Mouse (Mus musculus) spleen, adult 12 weeks (tissue): Measurements from ENCODE around the gene Hsph1.

ENCODE experiments used
- DNase-seq: peaks from one replicate; pipeline ENCODE4 v3.0.0; 2022; ENCODE audit warnings: low spot score

Hsph1 gene

DNA sequence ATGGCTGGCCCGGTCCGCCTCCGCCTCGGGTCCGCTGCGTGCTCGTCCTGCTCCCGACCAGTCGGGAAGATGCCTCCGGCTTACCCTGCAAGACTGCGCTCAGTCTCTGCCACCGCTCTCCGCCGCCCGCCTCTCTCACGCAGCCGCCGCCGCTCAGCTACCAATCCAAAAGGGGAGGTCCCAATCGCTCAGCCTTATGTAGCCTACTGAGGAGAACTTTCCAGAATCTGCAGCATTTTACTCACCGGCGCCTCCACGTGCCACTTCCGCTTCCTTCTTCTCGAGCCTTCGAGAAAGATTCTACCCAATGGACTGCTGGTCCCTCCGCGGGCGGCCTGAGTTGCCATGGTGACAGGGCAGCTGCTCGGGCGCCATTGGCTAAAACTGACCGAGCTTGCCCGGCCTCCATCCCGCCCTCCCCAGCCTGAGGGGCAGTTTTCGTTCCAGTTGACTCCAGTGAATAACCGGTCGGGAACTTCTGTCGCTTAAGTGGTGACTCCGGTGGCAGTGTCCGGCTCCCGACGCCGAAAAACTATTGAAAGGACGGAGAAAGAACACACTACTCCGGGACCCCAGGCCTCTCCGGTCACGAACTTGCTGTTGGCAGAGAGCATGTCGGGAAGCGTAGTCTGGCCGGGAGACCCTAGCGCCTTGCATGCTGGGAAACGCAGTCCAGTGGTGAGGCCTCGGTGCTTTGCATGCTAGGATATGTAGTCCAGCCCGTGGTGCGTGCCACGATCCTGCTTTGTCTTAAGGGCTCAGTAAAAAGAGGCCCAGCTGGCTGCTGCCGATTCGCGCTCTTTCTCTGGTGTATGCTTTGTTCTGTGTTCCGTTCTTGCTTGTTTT, at the start of gene Hsph1:
TSS of gene Hsph1 (minus strand) at position 302 of the 846 bp plus-strand sequence.
- peak; percentile 98 for DNase-seq

DNA sequence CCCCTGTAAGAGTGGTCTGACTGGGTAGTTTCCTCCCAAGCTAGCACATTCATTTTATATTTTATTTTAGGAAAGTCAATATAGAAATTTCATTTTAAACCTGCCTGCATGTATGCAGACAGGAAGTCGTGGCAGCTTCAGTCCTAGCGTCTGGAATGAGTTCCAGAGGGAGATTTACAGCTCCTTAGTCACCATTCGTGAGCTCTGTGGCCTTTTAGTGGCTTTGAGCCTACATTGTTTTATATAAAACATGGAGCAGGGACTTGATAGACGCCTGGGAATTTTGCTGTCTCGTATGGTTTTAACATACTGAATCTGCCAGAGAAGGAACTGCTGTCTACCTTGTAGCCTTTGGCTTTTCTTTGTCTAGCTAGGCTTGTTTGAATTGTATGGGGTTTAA, 44.8 kb upstream of the Hsph1 start:
- DNase-seq = no peak

GRCm38 (mm10) chr5:149679886-149680285, 43.7 kb upstream of the Hsph1 start:
- no peak for DNase-seq

- DNase-seq = no peak
Measured at GRCm38 (mm10) chr5:149679362-149679761, 43.2 kb upstream of the Hsph1 start.

- DNase-seq = no peak
Measured at GRCm38 (mm10) chr5:149678990-149679348, 42.8 kb upstream of the Hsph1 start.

DNA sequence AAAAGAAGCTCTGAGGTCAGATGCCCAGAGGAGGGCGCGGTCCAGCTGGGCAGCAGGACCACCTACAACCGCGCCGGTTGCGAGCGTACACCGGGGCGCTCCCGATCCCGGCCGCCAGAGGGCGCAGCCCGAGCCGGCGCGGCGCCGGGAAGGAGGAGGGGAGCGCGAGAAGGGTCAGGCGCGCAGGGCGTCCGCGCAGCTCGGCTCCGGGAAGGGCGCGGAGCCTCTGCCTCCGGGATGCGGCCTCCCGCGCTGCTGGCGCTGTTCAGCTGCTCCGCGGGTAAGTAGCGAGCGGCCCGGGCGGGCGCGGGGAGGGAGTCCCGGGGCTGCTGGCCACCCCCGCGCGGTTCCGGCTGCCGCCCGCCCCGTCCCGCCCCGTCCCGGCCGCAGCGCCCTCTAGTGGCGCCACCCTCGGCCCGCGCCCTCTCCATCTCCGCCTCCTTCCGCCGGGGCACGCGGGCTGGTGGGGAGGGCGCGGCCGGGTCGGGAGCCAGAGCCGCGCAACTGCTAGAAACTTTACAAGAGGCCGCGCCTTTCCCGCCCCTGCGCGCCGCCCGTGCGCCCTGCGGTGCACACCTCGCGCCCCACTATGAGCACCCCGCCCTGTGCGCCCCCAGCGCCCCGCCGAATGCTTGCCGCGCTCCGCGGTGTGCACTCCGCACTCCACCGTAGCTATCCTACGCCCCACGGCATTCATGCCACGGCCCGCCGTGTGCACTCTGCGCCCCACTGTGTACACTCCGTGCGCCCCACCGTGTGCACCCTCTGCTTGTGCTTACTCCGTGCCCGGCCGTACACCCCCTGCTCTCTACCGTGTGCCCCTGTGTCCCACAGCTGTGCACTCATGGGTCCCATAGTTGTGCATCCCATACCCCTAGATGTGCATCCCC, 42.2 kb upstream of the Hsph1 start, which contains the start of gene B3glct:
TSS of gene B3glct (plus strand) at position 131 of the 890 bp plus-strand sequence.
- peak; percentile 82 for DNase-seq

- no peak for DNase-seq
Measured at GRCm38 (mm10) chr5:149677196-149677595, 41.0 kb upstream of the Hsph1 start.

DNA sequence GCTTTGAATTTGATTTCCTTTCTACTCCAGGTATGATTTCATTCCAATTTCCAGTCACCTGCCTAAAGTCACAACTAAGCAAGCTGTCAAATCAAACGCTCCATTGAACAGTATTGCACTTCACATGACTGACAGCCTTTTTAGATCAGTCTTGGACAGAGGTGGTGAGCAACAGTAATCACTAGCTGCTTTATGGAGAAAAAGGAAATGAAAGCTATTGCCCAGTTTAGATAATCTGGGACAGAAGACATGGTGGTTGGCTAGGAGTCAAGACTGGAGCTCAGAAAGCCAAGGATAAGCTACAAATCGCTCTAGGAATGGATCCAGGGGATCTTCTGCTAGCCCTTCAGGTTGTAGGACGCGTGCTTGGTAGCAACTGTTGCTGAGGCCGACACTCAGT, 27.2 kb upstream of the Hsph1 start:
- DNase-seq = no peak

DNA sequence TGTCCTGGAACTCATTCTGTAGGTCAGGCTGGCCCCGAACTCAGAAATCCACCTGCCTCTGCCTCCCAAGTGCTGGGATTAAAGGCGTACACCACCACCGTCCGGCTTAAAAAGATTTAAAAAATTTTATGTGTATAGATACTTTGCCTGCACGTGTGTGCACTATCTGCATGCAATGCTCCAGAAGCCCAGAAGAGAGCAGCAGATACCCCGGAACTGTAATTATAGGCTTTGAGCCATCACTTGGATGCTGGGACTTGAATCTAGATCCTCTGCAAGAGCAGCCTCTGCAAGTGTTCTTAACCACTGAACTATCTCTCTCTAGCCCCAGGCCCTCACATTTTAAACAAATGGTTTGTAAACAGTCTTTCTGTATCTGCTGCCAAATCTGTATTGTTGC, 26.8 kb upstream of the Hsph1 start:
- DNase-seq = no peak

DNA sequence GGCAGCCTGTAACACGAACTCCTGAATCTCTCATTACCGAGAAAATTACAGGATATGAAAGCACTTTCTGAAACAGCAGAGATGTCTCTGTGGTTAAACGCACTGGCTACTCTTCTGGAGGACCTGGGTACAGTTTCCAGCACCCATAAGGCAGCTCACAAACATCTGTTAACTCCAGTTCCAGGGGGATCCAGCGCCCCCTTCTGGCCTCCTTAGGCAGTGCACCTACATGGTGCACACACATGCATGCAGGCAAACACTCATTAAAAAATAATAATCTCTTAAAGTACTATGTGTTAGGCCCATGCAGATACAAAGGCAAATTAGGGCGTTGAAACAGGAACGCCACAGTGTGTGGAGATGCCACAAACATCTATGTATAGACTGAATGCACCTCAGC, 25.3 kb upstream of the Hsph1 start:
- DNase-seq = no peak

GRCm38 (mm10) chr5:149659414-149659780, 23.2 kb upstream of the Hsph1 start:
- DNase-seq = no peak

DNA sequence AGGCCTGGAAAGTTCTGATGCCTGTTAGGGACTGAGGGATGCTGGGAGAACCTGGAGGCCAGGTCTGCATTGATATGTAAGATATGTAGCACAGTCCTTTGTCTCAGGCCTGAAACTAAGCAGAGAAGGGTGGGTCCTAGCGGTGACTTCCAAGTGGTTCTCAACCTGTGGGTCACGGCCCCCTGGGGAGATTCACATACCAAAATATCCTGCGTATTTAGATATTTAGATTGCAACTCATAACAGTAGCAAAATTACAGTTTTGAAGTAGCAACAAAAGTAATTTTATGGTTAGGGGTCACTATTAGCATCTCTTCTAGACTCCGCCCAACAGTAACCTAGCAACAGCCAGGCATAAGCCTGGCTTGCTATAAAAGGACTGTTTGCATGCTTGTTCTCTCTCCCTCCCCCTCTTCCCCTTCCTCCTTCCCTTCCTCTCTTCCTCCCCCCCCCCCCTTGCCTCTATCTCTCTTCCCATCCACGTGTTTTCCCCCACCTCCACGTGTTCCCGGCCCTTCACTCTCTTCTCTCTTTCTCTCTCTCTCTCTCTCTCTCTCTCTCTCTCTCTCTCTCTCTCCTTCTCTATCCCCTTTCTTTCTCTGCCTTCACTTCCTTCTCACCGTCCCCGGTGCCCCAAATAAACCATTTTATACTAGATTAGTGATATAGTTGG, 22.7 kb upstream of the Hsph1 start:
- DNase-seq = no peak

- DNase-seq = no peak
Measured at GRCm38 (mm10) chr5:149658022-149658421, 21.8 kb upstream of the Hsph1 start.

- DNase-seq = no peak
Measured at GRCm38 (mm10) chr5:149655636-149656035, 19.5 kb upstream of the Hsph1 start.

DNA sequence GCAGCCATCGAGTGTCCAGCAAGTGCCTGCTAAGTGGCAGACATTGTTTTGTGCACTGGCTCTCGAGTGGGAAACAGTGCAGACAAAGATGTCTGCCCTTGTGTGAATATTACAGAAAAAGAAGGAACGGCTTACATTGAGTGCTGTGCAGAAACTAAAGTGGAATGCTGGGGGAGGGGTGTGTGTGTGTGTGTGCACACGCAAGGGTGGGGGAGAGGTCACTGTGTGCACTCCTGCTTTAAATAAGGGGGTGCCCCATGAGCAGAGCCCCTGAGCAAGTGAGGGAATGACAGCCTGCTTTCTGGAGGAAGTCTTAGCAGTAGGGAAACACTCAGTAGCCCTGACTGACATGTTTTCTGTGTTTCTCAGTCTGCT, 14.0 kb upstream of the Hsph1 start:
- DNase-seq = no peak

DNA sequence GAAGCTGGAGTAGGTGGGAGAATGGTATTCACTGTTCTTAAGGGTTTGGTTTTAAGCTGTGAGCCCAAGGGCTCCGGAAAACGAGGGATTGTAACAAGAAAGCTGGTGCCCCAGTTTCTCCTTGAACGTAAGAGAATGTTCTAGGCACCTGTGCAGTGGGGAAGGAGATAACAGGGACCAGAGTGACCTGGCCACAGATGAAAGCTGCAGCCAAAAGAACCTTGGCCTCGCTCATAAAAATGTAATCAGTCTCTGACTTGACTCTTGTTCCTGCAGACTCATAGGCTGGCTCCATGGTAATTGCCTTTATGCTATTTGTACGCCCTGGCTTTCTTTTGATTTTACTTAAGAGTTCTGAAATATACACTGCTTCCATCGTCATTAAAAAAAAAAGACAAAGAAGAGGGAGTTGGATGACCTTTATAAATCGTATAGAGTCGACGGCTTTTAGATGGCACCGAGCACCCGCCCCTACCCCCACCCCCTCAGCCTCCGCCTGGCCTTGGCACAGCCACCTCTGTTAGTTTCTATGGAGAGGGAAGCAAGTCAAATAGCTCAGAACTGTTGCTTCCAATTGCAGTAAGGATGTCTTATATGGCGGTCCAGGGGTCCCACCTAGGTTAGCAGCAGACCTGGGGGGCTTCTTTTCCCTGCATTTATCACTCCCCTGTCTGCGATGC, 13.5 kb upstream of the Hsph1 start:
- no peak for DNase-seq

- DNase-seq = no peak
Measured at GRCm38 (mm10) chr5:149648895-149649406, 12.8 kb upstream of the Hsph1 start.

DNA sequence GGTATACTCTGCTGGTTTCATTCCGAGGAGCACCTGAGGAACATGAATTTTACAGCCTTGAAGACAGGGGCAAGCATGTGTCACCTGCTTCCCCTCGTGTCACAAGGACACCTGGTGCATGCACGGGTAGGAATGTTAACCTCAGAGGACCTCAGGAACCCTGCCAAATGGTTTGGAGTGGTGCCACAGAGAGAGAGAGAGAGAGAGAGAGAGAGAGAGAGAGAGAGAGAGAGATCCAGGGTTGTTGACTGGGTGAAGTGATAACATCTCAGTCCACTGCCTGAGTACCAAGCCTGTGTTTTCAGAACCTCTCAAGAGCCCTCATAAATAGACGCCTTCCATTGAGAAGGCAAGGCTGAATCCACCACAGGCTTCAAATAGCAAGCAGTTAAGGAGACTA, 12.0 kb upstream of the Hsph1 start:
- no peak for DNase-seq

DNA sequence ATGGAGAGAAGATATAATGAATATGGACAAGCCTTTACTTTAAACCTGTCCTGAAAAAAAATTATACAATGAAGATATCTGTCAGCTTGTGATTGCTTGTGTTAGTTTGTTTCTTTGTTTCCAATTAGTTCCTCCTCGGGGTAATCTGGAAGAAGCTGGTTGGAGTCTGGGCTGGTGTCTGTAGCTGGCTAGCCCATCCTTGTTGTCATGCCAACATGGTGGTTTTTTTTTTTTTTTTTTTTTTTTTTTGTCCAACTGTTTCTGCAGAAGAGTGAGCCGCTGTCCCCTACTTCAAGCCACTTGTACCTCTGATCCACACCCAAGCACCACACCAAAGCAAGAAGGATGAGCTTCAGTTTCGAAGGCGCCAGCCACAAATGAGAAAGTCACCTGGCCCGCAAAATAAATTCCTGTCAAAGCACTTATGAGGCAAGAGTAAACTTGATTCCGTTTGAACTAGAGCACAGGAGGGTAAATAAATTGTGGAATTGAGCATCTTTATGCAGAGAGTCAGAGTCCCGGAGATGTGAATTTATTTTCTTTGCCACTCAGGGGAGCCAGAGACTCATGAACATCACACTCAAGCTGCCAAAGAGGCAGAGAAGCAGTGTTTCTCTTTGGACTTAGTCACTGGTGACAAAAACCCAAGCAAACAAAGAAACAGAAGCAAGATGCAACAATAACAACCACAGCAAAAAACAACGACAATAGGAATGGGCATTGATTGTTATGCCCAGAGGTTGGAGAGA, 11.4 kb upstream of the Hsph1 start:
- DNase-seq = no peak

DNA sequence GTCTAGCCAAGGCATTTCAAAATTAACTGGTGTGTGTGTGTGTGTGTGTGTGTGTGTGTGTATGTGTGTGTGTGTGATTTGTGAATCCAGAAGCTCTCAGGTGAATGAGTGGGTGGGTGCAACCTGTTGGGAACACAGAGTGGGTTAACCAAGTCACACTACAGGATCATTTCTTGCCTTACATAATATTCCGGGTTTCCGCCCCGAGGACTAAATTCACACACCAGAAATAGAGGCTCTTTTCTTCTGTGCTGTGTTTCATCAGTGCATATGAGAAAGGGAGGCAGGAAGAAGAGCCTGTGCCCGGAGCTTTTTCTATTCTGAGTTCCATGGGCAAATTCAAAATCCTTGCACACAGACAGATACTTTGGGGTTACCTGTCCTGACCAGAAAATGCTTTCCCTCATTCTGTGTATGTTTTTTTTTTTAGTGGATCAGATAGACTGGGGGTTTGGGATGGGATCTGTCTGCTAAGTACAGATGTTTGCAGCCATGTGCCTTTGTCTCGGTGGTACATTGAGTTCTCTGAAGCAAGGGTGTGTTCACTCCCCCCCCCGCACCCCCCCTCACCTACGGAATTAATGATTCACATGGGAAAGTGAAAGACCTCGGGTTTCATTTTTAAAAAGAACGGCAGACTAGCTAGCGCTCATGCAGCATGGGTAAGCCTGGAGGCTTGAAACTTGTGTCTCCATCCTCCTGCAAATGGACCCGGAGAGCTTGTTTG, 6.8 kb upstream of the Hsph1 start:
- DNase-seq = no peak
